Mouse (Mus musculus) layer of hippocampus, postnatal 10 days (tissue): ENCODE results near the gene Gm10945. TPM values are rescaled to one million over a fixed set of nuclear protein-coding genes. Genes with fewer than 3 reads are reported as not detected.

ENCODE experiments used
- DNase-seq, 2 experiments: peaks; one replicate each; pipeline ENCODE4 v3.0.0; 2021; ENCODE audit warnings: low spot score in 2 of 2
- long read RNA-seq: library from polyadenylated mRNA; stranded (forward); transcript quantifications from one replicate; pipeline ENCODE4 v2.0.0, GENCODE M21; 2023
- total RNA-seq, 2 experiments: library from RNA; stranded (reverse); gene quantifications; 2 replicates each; pipeline ENCODE4 v1.2.3; 2021

Gm10945 gene
- total RNA-seq = not detected
- long read RNA-seq = 0 reads

GRCm38 (mm10) chr10:6761287-6761811, at the start of gene Gm10945:
Gene Gm10945, minus strand, starts transcription at chr10:6761761.
- DNase-seq = no peak

GRCm38 (mm10) chr10:6790226-6790625, 28.7 kb upstream of the Gm10945 start:
- DNase-seq = no peak

- DNase-seq = peak; percentile 12 to 32
These were observed 27.1 kb upstream of the Gm10945 start for GRCm38 (mm10) chr10:6788517-6789237.

- no peak for DNase-seq
These were observed 3.4 kb downstream of the Gm10945 start, which contains the start of gene Oprm1 for GRCm38 (mm10) chr10:6758206-6758605. Gene Oprm1, plus strand, starts transcription at chr10:6758506.

- no peak for DNase-seq
These were observed 8.2 kb downstream of the Gm10945 start for GRCm38 (mm10) chr10:6753375-6753774.

- peak in 1 of 2 experiments; percentile 4 for DNase-seq
These were observed 33.1 kb downstream of the Gm10945 start for GRCm38 (mm10) chr10:6728469-6728868.

- DNase-seq = no peak
These were observed 37.8 kb downstream of the Gm10945 start for GRCm38 (mm10) chr10:6723765-6724164.

GRCm38 (mm10) chr10:6717181-6717948, 44.2 kb downstream of the Gm10945 start:
- no peak for DNase-seq

- no peak for DNase-seq
These were observed 56.2 kb downstream of the Gm10945 start for GRCm38 (mm10) chr10:6705226-6705885.

GRCm38 (mm10) chr10:6694218-6694850, 67.2 kb downstream of the Gm10945 start:
- DNase-seq = peak; percentile 61 to 63

Other genes starting within 250 kb of the Gm10945 start
- gene Oprm1, start 3.3 kb downstream of the Gm10945 start, total RNA-seq = 1 to 10 TPM; 4.3 to 6.0 TPM